8 mouse cellular contexts compared by ENCODE assay signal in the genomic region with DNA sequence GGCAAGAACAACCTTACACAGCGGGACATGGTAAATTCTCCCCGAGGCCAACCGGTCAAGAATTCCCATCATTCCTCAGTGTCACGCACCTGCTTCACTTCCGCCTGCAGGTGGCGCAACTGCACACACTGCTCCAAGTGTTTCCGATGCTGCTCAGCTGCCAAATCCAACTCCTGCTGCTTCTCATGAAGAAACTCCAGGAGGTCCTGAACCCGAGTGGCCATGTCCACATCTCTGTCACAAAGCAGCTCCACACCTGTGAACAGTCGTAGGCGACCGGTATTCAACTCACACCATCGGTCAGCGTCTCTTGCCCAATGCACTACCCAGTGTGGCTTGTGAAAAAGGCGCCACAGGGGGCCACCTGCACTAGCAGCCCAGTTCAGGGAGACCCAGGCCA.
DNase-seq lines count a peak whose midpoint lies in the region; ATAC-seq lines count a peak whose summit lies in the region.

No protein-coding gene starts in this region.

- no peaks in the 10 kb centered on the region for H3K4me1 ChIP-seq in forebrain, embryonic 16.5 days (replicated peaks; ENCODE audit: control insufficient read depth, insufficient read depth, low read length)

- H3K9ac ChIP-seq in forebrain, embryonic 16.5 days (replicated peaks; ENCODE audit: low read depth, low read length): no peak overlapping the region

- H3K27me3 ChIP-seq in forebrain, embryonic 16.5 days (replicated peaks; ENCODE audit: control insufficient read depth, insufficient read depth, low read length): no peaks in the 10 kb centered on the region

- H3K4me3 ChIP-seq in forebrain, embryonic 16.5 days (replicated peaks; ENCODE audit: low read length): no peak overlapping the region

- peak; percentile 24; the same call in 1 of the 2 replicates for ATAC-seq in forebrain, embryonic 16.5 days

- no peak overlapping the region for H3K27ac ChIP-seq in forebrain, embryonic 16.5 days (ENCODE audit: low read length)

- H3K36me3 ChIP-seq in forebrain, embryonic 16.5 days (ENCODE audit: control insufficient read depth, insufficient read depth): peaks cover 18% of the 10 kb centered on the region

- 86% methylated on average over 14 of the region's 14 CpGs for WGBS in forebrain, embryonic 16.5 days

- H3K4me2 ChIP-seq in forebrain, embryonic 16.5 days (ENCODE audit: low read length): no peak overlapping the region

- peak; percentile 48 to 52 for DNase-seq in layer of hippocampus, postnatal 10 days (ENCODE audit: low spot score in 2 of 2)
- no peak for DNase-seq in layer of hippocampus, adult 11-12 months (ENCODE audit: low spot score)
- peak; percentile 75 for DNase-seq in ES-CJ7 (ENCODE audit: low read depth, low spot score)
- peak; percentile 42 for DNase-seq in adrenal gland, postnatal 25 days
- peak; percentile 49 to 52 for DNase-seq in lung, postnatal 4 days
- DNase-seq in urinary bladder, postnatal 36 days (ENCODE audit: low spot score in 2 of 2): no peak
- no peak for DNase-seq in spleen, adult 12 weeks (ENCODE audit: low spot score)

- H3K9me3 ChIP-seq in forebrain, embryonic 16.5 days (ENCODE audit: control insufficient read depth, low read length): no peaks in the 10 kb centered on the region

Comparison
In these comparisons a context has a peak if more than half of its experiments do, and no peak if none do; other contexts are left out.
1. DNase-seq: peak in layer of hippocampus, postnatal 10 days (2 of 2), ES-CJ7 (single experiment), adrenal gland, postnatal 25 days (single experiment) and lung, postnatal 4 days (2 of 2); none in layer of hippocampus, adult 11-12 months (single experiment), urinary bladder, postnatal 36 days (0 of 2) and spleen, adult 12 weeks (single experiment).